Mouse (Mus musculus) thymus, adult 2 months (tissue): Measurements from ENCODE around the gene Tle4. TPM values are rescaled to one million over a fixed set of nuclear protein-coding genes. Genes with fewer than 3 reads are reported as not detected.

ENCODE experiments used
- DNase-seq: peaks from one replicate; pipeline ENCODE4 v3.0.0; 2021
- H3K27ac ChIP-seq: fragments of 200-500 bp; 2 replicates; pipeline ENCODE4 v1.5.1; 2012; ENCODE audit warnings: low read length, control low read depth; ENCODE audit not compliant: control insufficient read depth, insufficient read depth
- H3K27me3 ChIP-seq: fragments of 200-500 bp; 2 replicates; pipeline ENCODE4 v1.6.1; 2012; ENCODE audit warnings: mild to moderate bottlenecking, low read length, moderate library complexity, mixed read lengths; ENCODE audit not compliant: control insufficient read depth, insufficient read depth
- H3K36me3 ChIP-seq: fragments of 200-500 bp; 2 replicates; pipeline ENCODE4 v1.6.1; 2012; ENCODE audit warnings: mild to moderate bottlenecking, low read length, moderate library complexity; ENCODE audit not compliant: control insufficient read depth, insufficient read depth
- H3K4me1 ChIP-seq: fragments of 200-500 bp; replicated peaks from 2 replicates; pipeline ENCODE4 v1.6.1; 2012; ENCODE audit warnings: low read length; ENCODE audit not compliant: control insufficient read depth, insufficient read depth
- H3K4me3 ChIP-seq: fragments of 200-500 bp; 2 replicates; pipeline ENCODE4 v1.5.1; 2012; ENCODE audit warnings: mild to moderate bottlenecking, low read length, control low read depth, moderate library complexity; ENCODE audit not compliant: control insufficient read depth, insufficient read depth
- CTCF ChIP-seq: fragments of 200-500 bp; IDR thresholded peaks from 2 replicates; pipeline ENCODE4 v1.5.1; 2012; ENCODE audit warnings: mild to moderate bottlenecking, control low read depth, low read length, moderate library complexity, borderline replicate concordance; ENCODE audit not compliant: control insufficient read depth, poor library complexity, insufficient read depth; ENCODE audit errors: extremely low read depth
- POLR2A ChIP-seq: fragments of 200-500 bp; IDR thresholded peaks from 2 replicates; pipeline ENCODE4 v1.6.1; 2012; ENCODE audit warnings: mild to moderate bottlenecking, low read length, control low read depth, moderate library complexity; ENCODE audit not compliant: control insufficient read depth, poor library complexity, insufficient read depth; ENCODE audit errors: extremely low read depth
- WGBS: fragments of 180-500 bp; shearing (Covaris S2); methylation state at CpG from one replicate; pipeline ENCODE4 v1.1.7; 2018; 5-methylcytosine and 5-hydroxymethylcytosine counted together
- polyA plus RNA-seq: library from polyadenylated mRNA; depleted of rRNA; stranded (reverse); fragments of >200 nt; gene quantifications from 2 replicates; pipeline ENCODE4 v1.2.3, GENCODE M21; 2012

Tle4 gene
- polyA plus RNA-seq, 1 experiment: 17.8 TPM

GRCm38 (mm10) chr19:14578698-14579097, 19.2 kb downstream of the Tle4 start:
- no peaks in the 10 kb centered on the region for H3K27me3 ChIP-seq
- no peaks in the 10 kb centered on the region for H3K36me3 ChIP-seq
- H3K4me3 ChIP-seq: no peak overlapping the region
- DNase-seq: no peak
- TF ChIP-seq POLR2A (no peak), CTCF (no peak)
- no peak overlapping the region for H3K27ac ChIP-seq
- WGBS: 49% methylated on average over 5 of the region's 5 CpGs
- no peaks in the 10 kb centered on the region for H3K4me1 ChIP-seq

GRCm38 (mm10) chr19:14578016-14578415, 19.8 kb downstream of the Tle4 start:
- no peaks in the 10 kb centered on the region for H3K36me3 ChIP-seq
- TF ChIP-seq POLR2A: no peak
- no peak for TF ChIP-seq CTCF
- no peak overlapping the region for H3K4me3 ChIP-seq
- no peak for DNase-seq
- H3K4me1 ChIP-seq: no peaks in the 10 kb centered on the region
- H3K27ac ChIP-seq: no peak overlapping the region
- 48% methylated on average over 4 of the region's 4 CpGs for WGBS
- H3K27me3 ChIP-seq: no peaks in the 10 kb centered on the region

- Histone ChIP-seq H3K4me1 (no peaks in the 10 kb centered on the region), H3K27me3 (no peaks in the 10 kb centered on the region), H3K27ac (no peak overlapping the region), H3K4me3 (no peak overlapping the region), H3K36me3 (no peaks in the 10 kb centered on the region)
- TF ChIP-seq POLR2A (no peak), CTCF (no peak)
- no peak for DNase-seq
These were observed 21.5 kb downstream of the Tle4 start for GRCm38 (mm10) chr19:14576311-14576710.

GRCm38 (mm10) chr19:14568879-14569278, 29.0 kb downstream of the Tle4 start:
- H3K4me1 ChIP-seq: no peaks in the 10 kb centered on the region
- H3K27ac ChIP-seq: no peak overlapping the region
- DNase-seq: no peak
- H3K27me3 ChIP-seq: no peaks in the 10 kb centered on the region
- H3K36me3 ChIP-seq: no peaks in the 10 kb centered on the region
- TF ChIP-seq POLR2A: no peak
- no peak for TF ChIP-seq CTCF
- H3K4me3 ChIP-seq: no peak overlapping the region

- no peak for TF ChIP-seq CTCF
- no peak for TF ChIP-seq POLR2A
- H3K36me3 ChIP-seq: no peaks in the 10 kb centered on the region
- 95% methylated on average over 3 of the region's 3 CpGs for WGBS
- H3K27ac ChIP-seq: no peak overlapping the region
- DNase-seq: no peak
- no peaks in the 10 kb centered on the region for H3K4me1 ChIP-seq
- no peak overlapping the region for H3K4me3 ChIP-seq
- H3K27me3 ChIP-seq: no peaks in the 10 kb centered on the region
These were observed 30.8 kb downstream of the Tle4 start for GRCm38 (mm10) chr19:14567081-14567480.

- H3K27me3 ChIP-seq: no peaks in the 10 kb centered on the region
- 95% methylated on average over 5 of the region's 5 CpGs for WGBS
- H3K4me1 ChIP-seq: no peaks in the 10 kb centered on the region
- no peak overlapping the region for H3K27ac ChIP-seq
- H3K4me3 ChIP-seq: no peak overlapping the region
- no peaks in the 10 kb centered on the region for H3K36me3 ChIP-seq
- TF ChIP-seq CTCF: no peak
- TF ChIP-seq POLR2A: no peak
- DNase-seq: no peak
These were observed 31.3 kb downstream of the Tle4 start for GRCm38 (mm10) chr19:14566564-14567021.

GRCm38 (mm10) chr19:14565424-14566069, 32.3 kb downstream of the Tle4 start:
- TF ChIP-seq CTCF (no peak), POLR2A (no peak)
- Histone ChIP-seq H3K4me1 (no peaks in the 10 kb centered on the region), H3K27me3 (no peaks in the 10 kb centered on the region), H3K4me3 (no peak overlapping the region), H3K27ac (no peak overlapping the region), H3K36me3 (no peaks in the 10 kb centered on the region)
- WGBS: 92% methylated on average over 4 of the region's 4 CpGs
- no peak for DNase-seq
